Mouse (Mus musculus) erythroblast, adult 5-6 weeks (primary cell): Measurements from ENCODE around the gene Rundc1. TPM values are rescaled to one million over a fixed set of nuclear protein-coding genes. Genes with fewer than 3 reads are reported as not detected.
"Not testable (repeated sequence)": the region's sequence is repeated elsewhere in the genome, so short reads cannot be mapped to it uniquely, and the experiment has no call there.

Experiments used
- ATAC-seq: replicated peaks from 2 replicates; pipeline ENCODE4 v1.8.0; 2016; ENCODE audit warnings: moderate number of reproducible peaks, mild to moderate bottlenecking, moderate TSS enrichment, inconsistent platforms; ENCODE audit not compliant: poor library complexity, low FRiP score, severe bottlenecking
- total RNA-seq, 2 experiments: library from RNA; stranded (forward) in 1 of 2; stranded (reverse) in 1 of 2; fragments of 150-400 nt in 1 of 2; fragments of 200-764, 138-1000 nt in 1 of 2; gene quantifications; 2 replicates each; pipeline versions ENCODE4 v1.2.3 to v1.2.4; 2015 to 2017; ENCODE audit warnings: low replicate concordance in 2 of 2

The Rundc1 gene
- total RNA-seq (2015; ENCODE audit: low replicate concordance) (2.1 and 3.3 TPM in 2 replicates), total RNA-seq (2017; ENCODE audit: low replicate concordance) (0.56 and 2.7 TPM in 2 replicates)

DNA sequence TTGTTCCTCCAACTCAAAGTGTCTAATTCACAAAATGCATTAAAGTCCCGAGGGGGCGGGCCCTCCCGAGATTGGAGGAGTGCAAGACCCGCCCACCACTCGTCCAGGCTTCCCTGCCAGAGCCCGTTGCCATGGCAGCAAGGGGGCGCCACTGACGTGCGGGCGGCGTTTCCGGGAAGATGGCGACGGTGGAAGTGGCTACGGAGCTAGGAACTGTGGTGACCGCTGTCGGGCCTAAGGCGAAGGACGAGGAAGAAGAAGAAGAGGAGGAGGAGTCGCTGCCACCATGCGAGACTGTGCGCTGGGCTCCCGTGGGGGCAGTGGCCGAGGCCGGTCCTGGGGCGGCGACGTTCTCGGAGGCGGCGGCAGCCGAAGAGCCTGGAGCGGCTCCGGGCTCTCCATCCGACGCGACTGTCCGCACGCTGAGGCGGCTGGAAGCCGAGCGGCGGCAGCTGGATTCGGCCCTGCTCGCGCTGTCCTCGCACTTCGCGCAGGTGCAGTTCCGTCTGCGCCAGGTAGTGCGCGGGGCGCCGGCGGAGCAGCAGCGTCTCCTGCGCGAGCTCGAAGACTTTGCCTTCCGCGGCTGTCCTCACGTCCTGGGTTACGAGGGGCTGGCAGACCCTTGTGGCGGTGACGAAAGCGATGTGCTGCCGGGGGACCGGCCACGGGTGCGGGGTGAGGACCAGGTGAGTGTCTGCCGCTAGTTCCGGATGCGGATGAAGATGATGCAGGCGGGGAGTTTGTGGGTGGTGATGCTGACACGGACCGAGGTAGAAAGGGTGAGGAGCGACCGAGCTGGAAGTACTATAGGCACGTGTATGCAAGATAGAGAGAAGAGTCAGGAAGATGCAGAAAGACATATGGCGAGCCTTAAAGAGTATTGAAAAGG lies at the start of gene Rundc1, which contains the start of gene Ptges3l:
Rundc1 (plus strand) TSS at position 161 of the 889 bp plus-strand sequence.
Ptges3l (minus strand) TSS at position 409 of the 889 bp plus-strand sequence.
- peak; percentile 96 for ATAC-seq

DNA sequence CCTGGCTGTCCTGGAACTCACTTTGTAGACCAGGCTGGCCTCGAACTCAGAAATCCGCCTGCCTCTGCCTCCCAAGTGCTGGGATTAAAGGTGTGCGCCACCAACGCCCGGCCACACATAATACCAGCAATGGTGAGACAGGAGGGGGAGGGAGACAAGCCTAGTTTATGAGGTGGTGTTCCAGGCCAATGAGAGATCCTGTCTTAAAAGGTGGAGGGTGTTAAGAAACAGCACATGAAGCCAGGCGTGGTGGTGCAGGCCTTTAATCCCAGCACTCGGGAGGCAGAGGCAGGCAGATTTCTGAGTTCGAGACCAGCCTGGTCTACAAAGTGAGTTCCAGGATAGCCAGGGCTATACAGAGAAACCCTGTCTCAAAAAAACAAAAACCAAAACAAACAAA lies 46.7 kb upstream of the Rundc1 start:
- not testable (repeated sequence) for ATAC-seq

DNA sequence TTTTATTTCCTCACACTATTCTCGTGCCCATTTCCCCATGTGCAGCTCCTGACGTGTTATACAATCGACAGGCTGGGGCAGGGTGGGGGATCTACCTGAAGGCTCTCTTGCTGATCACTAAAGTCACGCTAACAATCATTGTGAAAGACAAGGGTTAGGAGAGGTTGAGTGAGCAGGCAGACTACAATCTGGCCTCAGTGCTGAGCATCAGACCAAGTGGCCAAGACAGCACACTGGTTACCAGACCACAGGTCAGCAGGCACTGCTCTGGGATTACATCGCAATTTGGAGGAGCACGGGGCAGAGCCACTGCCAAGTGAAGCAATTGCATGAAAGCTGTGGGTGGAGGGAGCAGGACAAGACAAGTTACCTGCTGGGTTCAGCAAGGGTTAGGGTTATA lies 46.0 kb upstream of the Rundc1 start:
- ATAC-seq: no peak

- peak; percentile 46; the same call in 1 of the 2 replicates for ATAC-seq
Observed at GRCm38 (mm10) chr11:101381817-101382216, 43.1 kb upstream of the Rundc1 start.

GRCm38 (mm10) chr11:101395110-101395509 lies 29.8 kb upstream of the Rundc1 start:
- ATAC-seq: peak; percentile 78

DNA sequence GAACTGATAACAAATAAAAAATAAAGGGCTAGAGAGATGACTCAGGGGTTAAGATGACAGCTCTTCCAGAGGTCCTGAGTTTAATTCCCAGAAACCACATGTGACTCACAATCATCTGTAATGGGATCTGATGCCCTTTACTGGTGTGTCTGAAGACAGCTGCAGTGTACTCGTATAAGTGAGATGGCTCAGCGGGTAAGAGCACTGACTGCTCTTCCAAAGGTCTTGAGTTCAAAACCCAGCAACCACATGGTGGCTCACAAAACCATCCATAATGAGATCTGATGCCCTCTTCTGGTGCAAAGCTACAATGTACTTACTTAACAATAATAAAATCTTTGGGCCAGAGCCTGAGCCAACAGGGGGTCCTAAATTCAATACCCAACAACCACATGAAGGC lies 9.6 kb upstream of the Rundc1 start:
- no peak for ATAC-seq

DNA sequence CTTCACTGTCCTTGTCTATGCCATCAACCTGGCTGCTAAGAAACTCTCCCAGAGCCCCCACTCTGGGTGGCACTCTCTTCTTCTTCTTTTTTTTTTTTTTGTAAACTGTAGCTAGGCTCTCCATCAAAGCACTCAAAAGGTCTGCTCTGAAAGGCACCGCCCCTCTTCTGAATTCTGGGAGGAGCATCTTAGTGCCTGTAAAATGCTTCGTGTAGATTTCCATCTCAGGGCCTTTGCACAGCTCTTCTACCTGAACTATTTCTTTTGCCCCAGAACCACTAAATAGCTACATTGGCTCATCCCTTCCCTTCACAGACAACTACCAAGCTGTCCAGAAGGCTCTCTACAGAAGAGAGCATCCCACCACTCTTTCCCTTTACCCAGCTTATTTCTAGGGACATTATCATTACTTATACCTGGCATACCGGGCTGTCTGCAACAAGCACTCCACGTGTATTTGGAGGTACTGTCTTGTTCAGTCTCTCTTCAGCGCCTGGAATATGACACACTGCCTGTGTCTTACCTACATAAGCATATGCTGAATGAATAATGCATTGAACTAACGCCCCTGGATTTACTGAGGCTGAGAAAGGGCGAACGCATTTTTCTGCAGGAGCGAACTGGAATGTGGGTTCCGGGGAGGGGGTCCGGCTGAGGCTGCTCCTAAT lies 8.3 kb upstream of the Rundc1 start:
- ATAC-seq: peak; percentile 78

GRCm38 (mm10) chr11:101417101-101417855 lies 7.6 kb upstream of the Rundc1 start, which contains the start of gene Aarsd1:
Aarsd1 (minus strand) TSS chr11:101417615.
- ATAC-seq: peak; percentile 78

- no peak for ATAC-seq
Observed at GRCm38 (mm10) chr11:101418991-101419390, 5.9 kb upstream of the Rundc1 start.

GRCm38 (mm10) chr11:101419610-101420009 lies 5.3 kb upstream of the Rundc1 start:
- no peak for ATAC-seq

DNA sequence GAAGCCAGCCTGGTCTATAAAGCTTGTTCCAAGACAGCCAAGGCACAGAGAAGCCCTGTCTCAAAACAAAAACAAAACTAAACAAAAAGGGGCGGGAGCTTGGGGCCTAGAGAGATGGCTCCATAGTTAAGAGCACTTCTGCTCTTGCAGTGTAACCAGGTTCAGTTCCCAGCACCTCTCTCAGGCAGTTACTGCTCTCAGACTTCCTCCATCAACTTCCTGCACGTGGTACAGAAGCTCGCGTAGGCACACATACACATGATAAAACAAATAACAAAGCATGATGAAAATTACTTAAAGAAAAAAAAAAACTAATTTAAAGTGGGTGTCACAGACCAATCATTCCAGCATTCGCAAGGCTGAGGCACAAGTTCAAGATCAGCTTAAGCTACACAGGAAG lies 4.7 kb upstream of the Rundc1 start:
- ATAC-seq: no peak

- no peak for ATAC-seq
Observed at GRCm38 (mm10) chr11:101424105-101424851, 607 bp upstream of the Rundc1 start, which contains the start of gene Gm27029. Gm27029 (minus strand) TSS chr11:101424796.

DNA sequence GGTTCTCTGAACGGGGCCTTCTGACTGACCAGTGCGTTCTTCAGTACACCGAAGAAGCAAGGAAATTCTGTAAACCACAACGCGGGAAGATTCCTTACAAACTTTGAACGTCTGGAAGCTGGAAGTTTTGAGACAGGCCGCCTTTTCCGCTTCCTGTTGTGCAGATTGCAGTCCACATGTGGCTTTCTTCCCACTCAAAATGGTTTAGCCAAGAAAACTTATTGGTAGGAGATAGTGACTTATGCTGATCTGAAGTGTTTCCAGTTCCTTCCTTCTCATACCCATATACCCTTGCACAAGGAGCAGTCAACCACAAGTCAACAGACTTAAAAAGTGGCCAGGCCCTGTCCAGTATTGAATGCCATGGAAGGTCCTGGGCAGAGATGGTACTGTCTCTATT lies 1.3 kb downstream of the Rundc1 start:
- no peak for ATAC-seq

DNA sequence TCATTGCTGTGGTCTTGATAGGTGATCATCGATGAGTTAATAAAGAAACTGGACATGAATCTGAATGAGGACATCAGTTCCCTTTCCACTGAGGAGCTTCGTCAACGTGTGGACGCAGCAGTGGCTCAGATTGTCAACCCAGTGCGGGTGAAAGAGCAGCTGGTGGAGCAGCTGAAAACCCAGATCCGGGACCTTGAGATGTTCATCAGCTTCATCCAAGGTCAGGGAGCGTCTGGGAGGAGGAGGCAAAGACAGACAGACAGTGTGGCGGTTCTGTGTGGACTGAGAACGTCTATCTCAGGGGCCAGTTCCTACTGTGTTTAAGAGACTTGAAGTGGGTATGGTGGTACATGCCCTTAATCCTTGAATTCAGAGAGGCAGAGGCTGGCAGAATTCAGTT lies 6.4 kb downstream of the Rundc1 start:
- ATAC-seq: no peak

DNA sequence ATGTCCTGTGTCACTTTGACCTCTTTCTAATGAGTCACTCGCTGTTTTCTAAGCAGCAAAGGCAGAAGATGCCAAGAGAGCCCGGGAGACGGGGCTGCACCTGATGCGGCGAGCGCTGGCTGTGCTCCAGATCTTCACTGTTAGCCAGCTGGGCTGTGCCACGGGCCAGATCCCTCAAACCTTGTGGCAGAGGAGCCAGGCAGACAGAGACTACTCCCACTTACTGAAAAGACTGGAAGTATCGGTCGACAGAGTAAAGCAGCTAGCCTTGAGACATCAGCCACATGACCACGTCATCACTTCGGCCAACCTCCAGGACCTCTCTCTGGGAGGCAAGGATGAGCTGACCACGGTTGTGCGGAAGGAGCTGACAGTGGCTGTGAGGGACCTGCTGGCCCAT lies 8.5 kb downstream of the Rundc1 start:
- 0 out of 2 replicates have a peak, but pooled peaks have one; percentile 10 for ATAC-seq

DNA sequence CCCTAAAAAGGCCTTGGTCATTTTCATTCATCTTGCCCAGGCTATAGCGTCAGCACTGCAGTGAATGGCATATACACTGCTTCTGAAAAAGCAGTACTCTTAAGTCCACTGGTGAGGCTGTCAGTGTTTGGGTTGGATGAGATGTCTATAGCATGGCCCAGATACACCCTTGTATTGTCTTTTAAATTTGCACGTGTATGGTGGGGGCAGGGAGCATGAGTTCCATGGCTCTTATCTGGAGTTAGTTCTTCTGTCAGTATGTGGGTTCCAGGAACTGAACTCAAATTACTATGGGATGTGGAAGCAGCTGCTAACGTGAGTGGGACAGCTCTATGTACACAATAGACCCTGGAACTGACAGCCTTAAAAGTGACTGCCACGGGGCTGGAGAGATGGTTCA lies 10.9 kb downstream of the Rundc1 start:
- no peak for ATAC-seq

GRCm38 (mm10) chr11:101436916-101437315 lies 12.0 kb downstream of the Rundc1 start:
- ATAC-seq: no peak

- ATAC-seq: not testable (repeated sequence)
Observed at GRCm38 (mm10) chr11:101438006-101438405, 13.1 kb downstream of the Rundc1 start.

- ATAC-seq: not testable (repeated sequence)
Observed at GRCm38 (mm10) chr11:101441450-101442126, 16.7 kb downstream of the Rundc1 start.
